In genomic region chr15:5002903-5003302, GRCm38 (mm10) we compare ENCODE assay signal across 22 mouse cellular contexts.
DNase-seq lines count a peak whose midpoint lies in the region; ATAC-seq and TF ChIP-seq lines count a peak whose summit lies in the region.
"Had no signal": no experiment of that assay in that cellular context is flagged by ENCODE, and none has a peak within 500 bp of the region (broad histone marks: within the 10 kb centered on the region; RNA-seq: fewer than 3 reads in every experiment).

No protein-coding gene starts in this region.

- H3K27ac ChIP-seq in midbrain, postnatal 0 days (ENCODE audit: low read depth, low read length) = no peak overlapping the region
- H3K27ac ChIP-seq in midbrain, embryonic 15.5 days = no peak overlapping the region
- H3K27ac ChIP-seq in forebrain, embryonic 14.5 days (ENCODE audit: low read depth, low read length) = no peak overlapping the region
- H3K27ac ChIP-seq in liver, embryonic 12.5 days = no peak overlapping the region
- H3K27ac ChIP-seq: embryonic facial prominence, embryonic 13.5 days; gastrocnemius, adult 2 months; limb, embryonic 13.5 days; liver, embryonic 14.5 days; macrophage; midbrain, embryonic 13.5 days; neural tube, embryonic 15.5 days had no signal

- H3K9ac ChIP-seq in midbrain, postnatal 0 days (replicated peaks; ENCODE audit: low read length, poor library complexity, severe bottlenecking) = no peak overlapping the region
- no peak overlapping the region for H3K9ac ChIP-seq in midbrain, embryonic 15.5 days
- no peak overlapping the region for H3K9ac ChIP-seq in forebrain, embryonic 14.5 days (ENCODE audit: low read length)
- no peak overlapping the region for H3K9ac ChIP-seq in liver, embryonic 12.5 days
- H3K9ac ChIP-seq: embryonic facial prominence, embryonic 13.5 days; heart, embryonic 12.5 days; limb, embryonic 13.5 days; liver, embryonic 14.5 days; midbrain, embryonic 13.5 days; neural tube, embryonic 15.5 days had no signal

- H3K4me1 ChIP-seq in midbrain, postnatal 0 days (ENCODE audit: insufficient read depth, low read length) = no peaks in the 10 kb centered on the region
- no peaks in the 10 kb centered on the region for H3K4me1 ChIP-seq in midbrain, embryonic 15.5 days
- 0 out of 2 replicates have a peak, but pooled peaks cover 4% of the 10 kb centered on the region for H3K4me1 ChIP-seq in forebrain, embryonic 14.5 days (ENCODE audit: control insufficient read depth, insufficient read depth, low read length)
- no peaks in the 10 kb centered on the region for H3K4me1 ChIP-seq in liver, embryonic 12.5 days
- H3K4me1 ChIP-seq: embryonic facial prominence, embryonic 13.5 days; heart, embryonic 12.5 days; limb, embryonic 13.5 days; neural tube, embryonic 15.5 days had no signal

- no peak overlapping the region for H3K4me2 ChIP-seq in midbrain, postnatal 0 days (ENCODE audit: low read depth, low read length, poor library complexity, severe bottlenecking)
- H3K4me2 ChIP-seq in midbrain, embryonic 15.5 days = no peak overlapping the region
- H3K4me2 ChIP-seq in forebrain, embryonic 14.5 days (ENCODE audit: low read length) = no peak overlapping the region
- no peak overlapping the region for H3K4me2 ChIP-seq in liver, embryonic 12.5 days
- H3K4me2 ChIP-seq: embryonic facial prominence, embryonic 13.5 days; heart, embryonic 12.5 days; limb, embryonic 13.5 days; midbrain, embryonic 13.5 days; neural tube, embryonic 15.5 days had no signal

- H3K4me3 ChIP-seq in midbrain, postnatal 0 days (ENCODE audit: low read depth, low read length) = no peak overlapping the region
- H3K4me3 ChIP-seq in midbrain, embryonic 15.5 days = no peak overlapping the region
- no peak overlapping the region for H3K4me3 ChIP-seq in forebrain, embryonic 14.5 days (ENCODE audit: low read depth, low read length)
- no peak overlapping the region for H3K4me3 ChIP-seq in liver, embryonic 12.5 days
- H3K4me3 ChIP-seq: embryonic facial prominence, embryonic 13.5 days; gastrocnemius, adult 2 months; heart, embryonic 12.5 days; limb, embryonic 13.5 days; midbrain, embryonic 13.5 days; neural tube, embryonic 15.5 days had no signal

- TF ChIP-seq CTCF in midbrain, postnatal 0 days (IDR thresholded peaks at IDR 0.05) = no peak

- WGBS in midbrain, postnatal 0 days = 28% methylated on average over 2 of the region's 2 CpGs
- WGBS in midbrain, embryonic 15.5 days = 31% methylated on average over 2 of the region's 2 CpGs
- 6% methylated on average over 2 of the region's 2 CpGs for WGBS in forebrain, embryonic 14.5 days
- WGBS in liver, embryonic 12.5 days (ENCODE audit: insufficient replicate concordance) = 34% methylated on average over 2 of the region's 2 CpGs

- H3K36me3 ChIP-seq in midbrain, postnatal 0 days (ENCODE audit: insufficient read depth, low read length) = no peaks in the 10 kb centered on the region
- no peaks in the 10 kb centered on the region for H3K36me3 ChIP-seq in midbrain, embryonic 15.5 days (replicated peaks)
- H3K36me3 ChIP-seq in forebrain, embryonic 14.5 days (ENCODE audit: control insufficient read depth, insufficient read depth, low read length) = no peaks in the 10 kb centered on the region
- H3K36me3 ChIP-seq in liver, embryonic 12.5 days = no peaks in the 10 kb centered on the region
- H3K36me3 ChIP-seq: embryonic facial prominence, embryonic 13.5 days; heart, embryonic 12.5 days; limb, embryonic 13.5 days; midbrain, embryonic 13.5 days; neural tube, embryonic 15.5 days had no signal

- peak; percentile 85 for DNase-seq in heart, adult 11 months
- no peak for DNase-seq in heart, adult 8-10 months (ENCODE audit: low spot score)
- DNase-seq in midbrain, postnatal 0 days (ENCODE audit: low spot score) = peak; percentile 19
- peak; percentile 62 for DNase-seq in forebrain, embryonic 14.5 days (ENCODE audit: low spot score)
- DNase-seq in telencephalon, adult 2 months (ENCODE audit: low read depth, low spot score) = peak; percentile 46
- DNase-seq in cerebellum, adult 18-20 months = no peak
- DNase-seq: adrenal gland, postnatal 36 days; gastrocnemius, adult 2 months; kidney, adult 9 months; kidney, postnatal 25 days; layer of hippocampus, adult 9-11 months; thymus, postnatal 14 days had no signal

- no peak for ATAC-seq in midbrain, postnatal 0 days (ENCODE audit: low FRiP score)
- ATAC-seq in midbrain, embryonic 15.5 days (replicated peaks) = no peak
- peak; percentile 89 for ATAC-seq in forebrain, embryonic 14.5 days
- no peak for ATAC-seq in liver, embryonic 12.5 days
- ATAC-seq: inflammation-experienced regulatory T-cells, adult 6 months; midbrain, embryonic 13.5 days had no signal

- H3K27me3 ChIP-seq in midbrain, postnatal 0 days (ENCODE audit: insufficient read depth, low read length) = no peaks in the 10 kb centered on the region
- H3K27me3 ChIP-seq in midbrain, embryonic 15.5 days (replicated peaks) = no peaks in the 10 kb centered on the region
- H3K27me3 ChIP-seq in forebrain, embryonic 14.5 days (replicated peaks; ENCODE audit: control insufficient read depth, insufficient read depth, low read length) = no peaks in the 10 kb centered on the region
- no peaks in the 10 kb centered on the region for H3K27me3 ChIP-seq in liver, embryonic 12.5 days (replicated peaks)
- H3K27me3 ChIP-seq: embryonic facial prominence, embryonic 13.5 days; heart, embryonic 12.5 days; limb, embryonic 13.5 days; midbrain, embryonic 13.5 days; neural tube, embryonic 15.5 days had no signal

- no peaks in the 10 kb centered on the region for H3K9me3 ChIP-seq in midbrain, postnatal 0 days (ENCODE audit: low read length)
- no peaks in the 10 kb centered on the region for H3K9me3 ChIP-seq in midbrain, embryonic 15.5 days
- H3K9me3 ChIP-seq in forebrain, embryonic 14.5 days (replicated peaks; ENCODE audit: control insufficient read depth, low read length) = no peaks in the 10 kb centered on the region
- H3K9me3 ChIP-seq in liver, embryonic 12.5 days (replicated peaks) = no peaks in the 10 kb centered on the region
- H3K9me3 ChIP-seq: embryonic facial prominence, embryonic 13.5 days; heart, embryonic 12.5 days; limb, embryonic 13.5 days; midbrain, embryonic 13.5 days; neural tube, embryonic 15.5 days had no signal

Comparison
In these comparisons a context has a peak if more than half of its experiments do, and no peak if none do; other contexts are left out.
1. DNase-seq: peak in heart, adult 11 months (single experiment), midbrain, postnatal 0 days (single experiment), forebrain, embryonic 14.5 days (single experiment) and telencephalon, adult 2 months (single experiment); none in heart, adult 8-10 months (single experiment) and cerebellum, adult 18-20 months (0 of 2).